Mouse (Mus musculus) midbrain, embryonic 15.5 days (tissue): ENCODE measurements around the gene Defb30. TPM values are rescaled to one million over a fixed set of nuclear protein-coding genes. Genes with fewer than 3 reads are reported as not detected.

Source experiments
- ATAC-seq: fragments of 200-750 bp; cut with Nextera tagmentation; replicated peaks from 2 replicates; pipeline ENCODE4 v1.8.0; 2017; ENCODE audit warnings: moderate TSS enrichment
- H3K27ac ChIP-seq: fragments of 300-500 bp; sonication (generic); 2 replicates; pipeline ENCODE4 v1.5.1; 2015; ENCODE audit warnings: mild to moderate bottlenecking, inconsistent platforms
- H3K27me3 ChIP-seq: fragments of 300-500 bp; sonication (generic); replicated peaks from 2 replicates; pipeline ENCODE4 v1.6.1; 2015; ENCODE audit warnings: inconsistent platforms
- H3K36me3 ChIP-seq: fragments of 300-500 bp; sonication (generic); replicated peaks from 2 replicates; pipeline ENCODE4 v1.6.1; 2015; ENCODE audit warnings: inconsistent platforms
- H3K4me1 ChIP-seq: fragments of 300-500 bp; sonication (generic); 2 replicates; pipeline ENCODE4 v1.6.1; 2015; ENCODE audit warnings: inconsistent platforms
- H3K4me2 ChIP-seq: fragments of 300-500 bp; sonication (generic); 2 replicates; pipeline ENCODE4 v1.6.1; 2015; ENCODE audit warnings: inconsistent platforms, mild to moderate bottlenecking, moderate library complexity
- H3K4me3 ChIP-seq: fragments of 300-500 bp; sonication (generic); 2 replicates; pipeline ENCODE4 v1.5.1; 2015; ENCODE audit warnings: mild to moderate bottlenecking, inconsistent platforms
- H3K9ac ChIP-seq: fragments of 300-500 bp; sonication (generic); 2 replicates; pipeline ENCODE4 v1.6.1; 2015; ENCODE audit warnings: mild to moderate bottlenecking, inconsistent platforms
- H3K9me3 ChIP-seq: fragments of 300-500 bp; sonication (generic); 2 replicates; pipeline ENCODE4 v1.6.1; 2016; ENCODE audit warnings: inconsistent platforms
- WGBS: fragments of 180-500 bp; shearing (Covaris S2); methylation state at CpG from one replicate; pipeline ENCODE4 v1.1.7; 2015; ENCODE audit warnings: mixed read lengths; 5-methylcytosine and 5-hydroxymethylcytosine counted together
- polyA plus RNA-seq: library from polyadenylated mRNA; unstranded; fragments of >200 nt; fragmentation: Nextera tagmentation; extraction: Ambion mirVana; gene quantifications from 2 replicates; pipeline ENCODE4 v1.2.1, GENCODE M21; 2015

The Defb30 gene
- polyA plus RNA-seq, 1 experiment from 2014 or later: not detected

- Histone ChIP-seq H3K4me3 (no peak overlapping the region), H3K4me1 (no peaks in the 10 kb centered on the region), H3K36me3 (no peaks in the 10 kb centered on the region), H3K4me2 (no peak overlapping the region), H3K27ac (no peak overlapping the region), H3K9ac (no peak overlapping the region), H3K9me3 (no peaks in the 10 kb centered on the region), H3K27me3 (no peaks in the 10 kb centered on the region)
- ATAC-seq: no peak
- WGBS: 69% methylated on average over 2 of the region's 2 CpGs
Observed at GRCm38 (mm10) chr14:63002588-63002987, 47.2 kb downstream of the Defb30 start.

GRCm38 (mm10) chr14:62998977-62999376 lies 50.8 kb downstream of the Defb30 start:
- Histone ChIP-seq H3K4me3 (no peak overlapping the region), H3K36me3 (no peaks in the 10 kb centered on the region), H3K4me1 (no peaks in the 10 kb centered on the region), H3K27me3 (no peaks in the 10 kb centered on the region), H3K9me3 (no peaks in the 10 kb centered on the region), H3K4me2 (no peak overlapping the region), H3K27ac (no peak overlapping the region), H3K9ac (no peak overlapping the region)
- WGBS: 95% methylated on average over 4 of the region's 4 CpGs
- ATAC-seq: no peak

GRCm38 (mm10) chr14:62997777-62998176 lies 52.0 kb downstream of the Defb30 start, which contains the start of gene Defb47:
Defb47 (plus strand) TSS chr14:62998077.
- H3K4me3 ChIP-seq: no peak within 1 kb of the TSS
- no peak within 1 kb of the TSS for H3K4me2 ChIP-seq
- H3K4me1 ChIP-seq: no peaks in the 10 kb centered on the region
- no peaks in the 10 kb centered on the region for H3K36me3 ChIP-seq
- H3K27me3 ChIP-seq: no peaks in the 10 kb centered on the region
- 79% methylated on average over 8 of the region's 8 CpGs for WGBS
- H3K9ac ChIP-seq: no peak within 1 kb of the TSS
- ATAC-seq: no peak
- no peaks in the 10 kb centered on the region for H3K9me3 ChIP-seq
- H3K27ac ChIP-seq: no peak within 1 kb of the TSS

- no peak for ATAC-seq
- no peak overlapping the region for H3K4me3 ChIP-seq
- WGBS: 44% methylated on average over 7 of the region's 7 CpGs
- H3K27ac ChIP-seq: no peak overlapping the region
- no peaks in the 10 kb centered on the region for H3K27me3 ChIP-seq
- no peaks in the 10 kb centered on the region for H3K36me3 ChIP-seq
- no peak overlapping the region for H3K4me2 ChIP-seq
- H3K4me1 ChIP-seq: no peaks in the 10 kb centered on the region
- H3K9me3 ChIP-seq: no peaks in the 10 kb centered on the region
- no peak overlapping the region for H3K9ac ChIP-seq
Observed at GRCm38 (mm10) chr14:62991849-62992510, 57.8 kb downstream of the Defb30 start.

- Histone ChIP-seq H3K4me3 (no peak overlapping the region), H3K27ac (no peak overlapping the region), H3K9ac (no peak overlapping the region), H3K27me3 (no peaks in the 10 kb centered on the region), H3K9me3 (no peaks in the 10 kb centered on the region), H3K4me2 (no peak overlapping the region), H3K4me1 (no peaks in the 10 kb centered on the region), H3K36me3 (no peaks in the 10 kb centered on the region)
- ATAC-seq: no peak
- 80% methylated on average over 3 of the region's 3 CpGs for WGBS
Observed at GRCm38 (mm10) chr14:62991271-62991670, 58.5 kb downstream of the Defb30 start.

- H3K27ac ChIP-seq: no peak within 1 kb of the TSS
- H3K4me1 ChIP-seq: no peaks in the 10 kb centered on the region
- H3K4me3 ChIP-seq: no peak within 1 kb of the TSS
- H3K4me2 ChIP-seq: no peak within 1 kb of the TSS
- no peaks in the 10 kb centered on the region for H3K36me3 ChIP-seq
- 72% methylated on average over 1 of the region's 1 CpGs for WGBS
- H3K9ac ChIP-seq: no peak within 1 kb of the TSS
- H3K9me3 ChIP-seq: no peaks in the 10 kb centered on the region
- no peaks in the 10 kb centered on the region for H3K27me3 ChIP-seq
- no peak for ATAC-seq
Observed at GRCm38 (mm10) chr14:62984410-62984809, 65.3 kb downstream of the Defb30 start, which contains the start of gene Defb48. Defb48 (minus strand) TSS chr14:62984510.

Other genes with a start within 250 kb of the Defb30 start
- gene Wdfy2, start 212.3 kb downstream of the Defb30 start, polyA plus RNA-seq: 7.6 and 8.1 TPM in 2 replicates
- gene Defb48, start 65.5 kb downstream of the Defb30 start, polyA plus RNA-seq: not detected in 2 replicates
- not detected in 2 replicates for gene Defb47, start 51.9 kb downstream of the Defb30 start, polyA plus RNA-seq
- gene Defb43, start 38.2 kb downstream of the Defb30 start, polyA plus RNA-seq: not detected in 2 replicates
- not detected in 2 replicates for gene Defb42, start 3.0 kb downstream of the Defb30 start, polyA plus RNA-seq